Mouse (Mus musculus): ENCODE measurements at regions not wholly inside any gene's neighbourhood (a gene's known extent, or its start where the extent isn't known, plus 50 kb on each side); places are given as distances from the start of the nearest gene placed in this dataset.
"Not testable (repeated sequence)": the region's sequence is repeated elsewhere in the genome, so short reads cannot be mapped to it uniquely, and the experiment has no call there.

GRCm38 (mm10) chr13:4858341-4858740 is 249.4 kb upstream of the Akr1e1 start:
- no peak overlapping the region for H3K9ac ChIP-seq (ENCODE audit: low read depth, low read length)
- no peaks in the 10 kb centered on the region for H3K9me3 ChIP-seq (ENCODE audit: control insufficient read depth)
- WGBS = 89% methylated on average over 1 of the region's 1 CpGs
- H3K27me3 ChIP-seq (replicated peaks; ENCODE audit: control insufficient read depth, insufficient read depth, low read length) = no peaks in the 10 kb centered on the region
- no peaks in the 10 kb centered on the region for H3K36me3 ChIP-seq (ENCODE audit: control insufficient read depth, insufficient read depth)
- no peak for ATAC-seq
- no peaks in the 10 kb centered on the region for H3K4me1 ChIP-seq (replicated peaks; ENCODE audit: control insufficient read depth, insufficient read depth, low read length)
- no peak overlapping the region for H3K4me2 ChIP-seq (replicated peaks; ENCODE audit: low read depth)
- TF ChIP-seq CTCF (IDR thresholded peaks at IDR 0.05; ENCODE audit: low read depth) = no peak
- H3K27ac ChIP-seq (ENCODE audit: low read depth, low read length) = no peak overlapping the region
- H3K4me3 ChIP-seq (ENCODE audit: low read depth, low read length) = no peak overlapping the region

DNA sequence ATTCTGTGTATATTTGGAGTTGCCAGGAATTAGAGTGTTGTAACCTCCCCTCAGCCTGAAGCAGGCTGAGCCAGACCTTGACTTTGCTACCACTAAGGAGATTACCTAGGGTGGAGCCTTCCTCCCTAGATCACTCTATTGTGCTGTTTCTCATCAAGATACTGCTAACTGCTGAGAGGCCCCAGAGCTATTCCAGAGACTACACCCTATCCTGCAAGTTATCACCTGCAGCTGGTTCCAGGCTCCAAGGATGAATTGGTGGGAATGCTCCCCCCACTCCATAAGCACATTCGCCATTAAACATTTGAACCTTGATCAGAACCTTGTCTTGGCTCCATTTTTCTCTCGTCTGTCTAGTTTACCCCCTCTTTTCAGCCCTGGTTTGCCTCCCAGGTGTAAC is 230.5 kb upstream of the Akr1e1 start:
- H3K9ac ChIP-seq (ENCODE audit: low read depth, low read length); H3K4me3 ChIP-seq (ENCODE audit: low read depth, low read length); H3K4me1 ChIP-seq (replicated peaks; ENCODE audit: control insufficient read depth, insufficient read depth, low read length); H3K9me3 ChIP-seq (ENCODE audit: control insufficient read depth); H3K36me3 ChIP-seq (ENCODE audit: control insufficient read depth, insufficient read depth); H3K27ac ChIP-seq (ENCODE audit: low read depth, low read length); H3K27me3 ChIP-seq (replicated peaks; ENCODE audit: control insufficient read depth, insufficient read depth, low read length); H3K4me2 ChIP-seq (replicated peaks; ENCODE audit: low read depth); ATAC-seq: not testable (repeated sequence)
- WGBS = 88% methylated on average over 2 of the region's 2 CpGs

GRCm38 (mm10) chr13:4826756-4827155 is 217.8 kb upstream of the Akr1e1 start:
- TF ChIP-seq CTCF (IDR thresholded peaks at IDR 0.05; ENCODE audit: low read depth) = no peak
- Histone ChIP-seq H3K4me1 (replicated peaks; ENCODE audit: control insufficient read depth, insufficient read depth, low read length) (no peaks in the 10 kb centered on the region), H3K9ac (ENCODE audit: low read depth, low read length) (no peak overlapping the region), H3K4me2 (replicated peaks; ENCODE audit: low read depth) (no peak overlapping the region), H3K27me3 (replicated peaks; ENCODE audit: control insufficient read depth, insufficient read depth, low read length) (no peaks in the 10 kb centered on the region), H3K9me3 (ENCODE audit: control insufficient read depth) (no peaks in the 10 kb centered on the region), H3K36me3 (ENCODE audit: control insufficient read depth, insufficient read depth) (no peaks in the 10 kb centered on the region), H3K27ac (ENCODE audit: low read depth, low read length) (no peak overlapping the region), H3K4me3 (ENCODE audit: low read depth, low read length) (no peak overlapping the region)
- ATAC-seq = no peak
- WGBS = 81% methylated on average over 3 of the region's 3 CpGs

DNA sequence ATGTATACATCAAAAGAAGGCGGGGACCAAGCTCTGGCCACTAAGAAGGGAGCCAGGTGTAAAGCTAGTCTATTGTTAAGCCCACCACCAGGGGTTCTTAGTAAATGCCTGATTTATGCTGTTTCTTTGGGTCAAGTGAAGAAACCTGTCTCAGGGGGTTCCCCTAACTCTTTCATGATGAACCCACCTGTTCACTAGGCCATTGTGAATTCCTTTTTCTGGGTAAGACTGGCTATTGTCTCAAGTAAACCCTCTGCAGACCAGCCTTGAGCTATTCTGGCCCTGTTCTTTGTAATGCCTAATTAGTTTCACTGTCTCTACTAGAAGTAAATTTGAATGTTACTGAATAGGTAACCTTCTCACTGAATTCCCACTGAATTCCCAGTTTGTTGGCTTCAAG is 216.8 kb upstream of the Akr1e1 start:
- WGBS = 65% methylated on average over 1 of the region's 1 CpGs
- not testable (repeated sequence) for H3K9me3 ChIP-seq (ENCODE audit: control insufficient read depth); H3K27ac ChIP-seq (ENCODE audit: low read depth, low read length); H3K4me2 ChIP-seq (replicated peaks; ENCODE audit: low read depth); H3K4me1 ChIP-seq (replicated peaks; ENCODE audit: control insufficient read depth, insufficient read depth, low read length); H3K9ac ChIP-seq (ENCODE audit: low read depth, low read length); H3K36me3 ChIP-seq (ENCODE audit: control insufficient read depth, insufficient read depth); H3K27me3 ChIP-seq (replicated peaks; ENCODE audit: control insufficient read depth, insufficient read depth, low read length); H3K4me3 ChIP-seq (ENCODE audit: low read depth, low read length); ATAC-seq

GRCm38 (mm10) chr13:4806876-4807275 is 197.9 kb upstream of the Akr1e1 start:
- WGBS = 87% methylated on average over 2 of the region's 2 CpGs
- H3K9ac ChIP-seq (ENCODE audit: low read depth, low read length) = no peak overlapping the region
- H3K4me3 ChIP-seq (ENCODE audit: low read depth, low read length) = no peak overlapping the region

DNA sequence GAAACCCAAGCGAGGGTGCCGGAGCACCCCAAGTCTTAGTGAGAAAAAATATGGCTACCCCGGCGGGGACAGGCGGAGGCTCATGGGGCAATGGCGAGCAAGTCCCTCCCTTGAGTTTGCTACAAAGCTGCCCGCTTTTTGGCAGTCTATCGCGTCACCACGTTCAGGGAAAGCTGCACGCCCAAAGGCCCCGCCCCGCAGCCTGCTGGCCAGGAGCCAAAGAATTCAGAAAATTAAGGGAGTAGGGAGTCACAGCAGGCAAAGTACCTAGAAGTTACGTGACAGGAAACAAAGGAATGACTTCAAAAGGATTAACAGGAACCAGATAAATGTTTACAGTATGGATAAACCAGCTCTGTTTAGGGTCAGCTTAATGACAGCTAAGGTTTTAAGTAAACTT is 191.7 kb upstream of the Akr1e1 start:
- TF ChIP-seq CTCF (IDR thresholded peaks at IDR 0.05; ENCODE audit: low read depth) = no peak
- Histone ChIP-seq H3K36me3 (ENCODE audit: control insufficient read depth, insufficient read depth) (no peaks in the 10 kb centered on the region), H3K27ac (ENCODE audit: low read depth, low read length) (no peak overlapping the region), H3K4me1 (replicated peaks; ENCODE audit: control insufficient read depth, insufficient read depth, low read length) (no peaks in the 10 kb centered on the region), H3K9me3 (ENCODE audit: control insufficient read depth) (0 out of 2 replicates have a peak, but pooled peaks cover 5% of the 10 kb centered on the region), H3K4me3 (ENCODE audit: low read depth, low read length) (no peak overlapping the region), H3K9ac (ENCODE audit: low read depth, low read length) (no peak overlapping the region), H3K4me2 (replicated peaks; ENCODE audit: low read depth) (no peak overlapping the region), H3K27me3 (replicated peaks; ENCODE audit: control insufficient read depth, insufficient read depth, low read length) (no peaks in the 10 kb centered on the region)
- WGBS = 88% methylated on average over 14 of the region's 14 CpGs
- ATAC-seq = no peak

More at GRCm38 (mm10) chr13:4806876-4807275, 197.9 kb upstream of the Akr1e1 start:
- TF ChIP-seq CTCF (IDR thresholded peaks at IDR 0.05; ENCODE audit: low read depth) = no peak
- no peaks in the 10 kb centered on the region for H3K36me3 ChIP-seq (ENCODE audit: control insufficient read depth, insufficient read depth)
- no peaks in the 10 kb centered on the region for H3K27me3 ChIP-seq (replicated peaks; ENCODE audit: control insufficient read depth, insufficient read depth, low read length)
- ATAC-seq = no peak
- H3K27ac ChIP-seq (ENCODE audit: low read depth, low read length) = no peak overlapping the region
- no peaks in the 10 kb centered on the region for H3K4me1 ChIP-seq (replicated peaks; ENCODE audit: control insufficient read depth, insufficient read depth, low read length)
- no peaks in the 10 kb centered on the region for H3K9me3 ChIP-seq (ENCODE audit: control insufficient read depth)
- no peak overlapping the region for H3K4me2 ChIP-seq (replicated peaks; ENCODE audit: low read depth)

DNA sequence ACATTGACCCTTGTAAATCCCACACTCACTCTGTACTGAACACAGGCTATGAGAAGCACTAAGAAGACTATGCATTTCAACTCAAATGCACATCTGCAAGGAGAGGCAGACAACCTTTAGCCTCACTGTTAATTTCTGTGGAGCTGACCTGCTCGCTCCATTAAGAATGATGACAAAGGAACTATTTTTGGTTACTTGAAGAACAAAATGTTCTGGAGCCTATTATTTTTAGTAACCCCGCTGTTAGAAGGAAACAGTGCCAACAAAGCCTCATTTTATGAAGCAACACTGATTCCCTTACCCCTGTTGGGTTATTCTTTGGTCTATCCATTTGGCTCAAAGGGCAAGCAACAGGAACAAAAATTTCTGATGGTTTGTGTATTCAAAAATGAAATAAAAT is 182.2 kb upstream of the Akr1e1 start:
- Histone ChIP-seq H3K27ac (ENCODE audit: low read depth, low read length) (no peak overlapping the region), H3K4me3 (ENCODE audit: low read depth, low read length) (no peak overlapping the region), H3K9ac (ENCODE audit: low read depth, low read length) (no peak overlapping the region), H3K27me3 (replicated peaks; ENCODE audit: control insufficient read depth, insufficient read depth, low read length) (no peaks in the 10 kb centered on the region), H3K4me1 (replicated peaks; ENCODE audit: control insufficient read depth, insufficient read depth, low read length) (no peaks in the 10 kb centered on the region), H3K9me3 (ENCODE audit: control insufficient read depth) (no peaks in the 10 kb centered on the region), H3K36me3 (ENCODE audit: control insufficient read depth, insufficient read depth) (no peaks in the 10 kb centered on the region), H3K4me2 (replicated peaks; ENCODE audit: low read depth) (no peak overlapping the region)
- 76% methylated on average over 2 of the region's 2 CpGs for WGBS
- no peak for TF ChIP-seq CTCF (IDR thresholded peaks at IDR 0.05; ENCODE audit: low read depth)
- ATAC-seq = no peak
